Mouse (Mus musculus) adrenal gland, postnatal 10 days (tissue): ENCODE results near the gene Lrrc4. TPM values are rescaled to one million over a fixed set of nuclear protein-coding genes. Genes with fewer than 3 reads are reported as not detected.

Source experiments
- DNase-seq: peaks from one replicate; pipeline ENCODE4 v3.0.0; 2021; ENCODE audit warnings: mixed read lengths
- total RNA-seq, 2 experiments: library from RNA; stranded (reverse); gene quantifications; 2 replicates each; pipeline ENCODE4 v1.2.3; 2021

Gene Lrrc4
- total RNA-seq, 2 experiments from 2014 or later: 5.2 to 5.9 TPM

- no peak for DNase-seq
These were observed 5.7 kb downstream of the Lrrc4 start for GRCm38 (mm10) chr6:28825894-28826293.

DNA sequence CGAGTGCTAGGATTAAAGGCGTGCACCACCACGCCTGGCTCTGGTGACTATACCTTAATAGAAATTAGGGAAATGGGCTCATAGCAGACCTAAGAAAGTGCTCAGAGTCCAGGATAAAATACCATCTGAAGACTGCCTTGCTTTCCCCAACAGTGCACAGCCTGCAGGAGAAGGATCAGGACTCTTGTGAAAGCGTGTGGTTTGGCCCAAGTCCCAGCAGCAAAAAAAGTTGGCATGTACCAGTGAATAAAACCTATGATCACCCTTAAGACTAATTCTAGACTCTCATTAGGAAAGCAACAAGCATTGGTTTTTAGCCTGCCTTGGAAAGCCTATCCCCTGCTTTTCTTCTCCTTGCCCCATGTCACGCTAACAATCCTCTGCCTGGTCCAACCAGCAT, 7.7 kb downstream of the Lrrc4 start:
- DNase-seq: peak; percentile 74

GRCm38 (mm10) chr6:28823375-28823774, 8.2 kb downstream of the Lrrc4 start:
- DNase-seq: no peak

DNA sequence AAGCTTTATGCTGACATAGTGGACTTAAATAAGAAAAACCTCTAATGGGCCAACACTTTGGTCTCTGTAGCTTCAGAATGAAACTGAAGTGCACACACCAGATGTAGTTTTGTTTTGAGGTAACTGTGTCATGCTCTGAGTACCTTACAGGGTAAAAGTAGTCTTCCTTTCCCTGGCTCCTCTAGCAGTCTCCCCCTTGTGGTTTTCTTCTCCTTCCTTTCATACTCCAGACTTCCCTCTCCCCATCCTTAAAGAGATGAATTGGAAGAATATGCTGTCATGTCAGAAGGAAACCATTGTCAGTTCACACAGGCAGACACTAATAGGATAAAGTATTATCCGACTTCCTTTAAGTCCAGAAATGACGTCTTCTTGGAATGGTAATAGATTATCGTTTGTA, 9.3 kb downstream of the Lrrc4 start:
- DNase-seq: no peak

DNA sequence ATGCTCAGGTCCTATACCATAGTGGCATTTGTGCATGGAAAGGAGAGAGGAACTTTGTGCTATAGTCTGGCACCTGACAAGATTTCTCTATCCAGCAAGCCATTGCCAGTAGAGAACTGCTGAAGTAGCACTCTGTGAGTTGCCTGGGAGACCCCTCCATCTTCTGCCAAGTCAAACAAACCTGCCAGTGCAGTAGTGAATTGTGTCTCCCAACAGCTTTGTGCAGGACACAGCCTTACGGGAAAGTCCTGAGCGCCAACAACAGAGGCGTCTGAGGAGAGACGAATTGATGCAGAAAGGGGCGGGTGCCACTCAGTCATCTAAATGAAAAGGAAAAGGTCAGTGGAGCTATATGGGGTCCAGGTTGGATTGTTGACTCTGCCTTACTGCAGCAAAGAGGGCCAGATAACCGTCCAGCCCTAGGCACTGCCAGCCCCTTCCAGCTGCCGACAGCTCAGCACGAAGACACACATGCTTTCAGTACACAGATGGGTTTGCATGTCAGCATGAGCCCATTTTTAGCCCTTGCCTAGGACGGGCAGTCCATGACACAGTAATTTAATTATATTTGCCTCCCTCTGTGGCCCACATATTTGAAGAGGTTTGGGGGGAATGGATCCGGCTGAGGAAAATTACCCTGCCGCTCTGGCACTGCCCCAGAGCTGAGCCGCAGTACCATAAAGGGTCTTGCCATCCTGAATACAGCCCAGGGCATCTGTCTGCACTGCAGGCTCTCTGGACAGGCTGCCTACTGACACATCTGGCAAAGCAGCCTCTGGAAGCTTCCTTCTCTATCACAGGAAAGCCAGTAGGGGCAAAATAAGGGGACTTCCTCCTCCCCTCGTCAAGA, 11.8 kb downstream of the Lrrc4 start:
- DNase-seq: no peak

DNA sequence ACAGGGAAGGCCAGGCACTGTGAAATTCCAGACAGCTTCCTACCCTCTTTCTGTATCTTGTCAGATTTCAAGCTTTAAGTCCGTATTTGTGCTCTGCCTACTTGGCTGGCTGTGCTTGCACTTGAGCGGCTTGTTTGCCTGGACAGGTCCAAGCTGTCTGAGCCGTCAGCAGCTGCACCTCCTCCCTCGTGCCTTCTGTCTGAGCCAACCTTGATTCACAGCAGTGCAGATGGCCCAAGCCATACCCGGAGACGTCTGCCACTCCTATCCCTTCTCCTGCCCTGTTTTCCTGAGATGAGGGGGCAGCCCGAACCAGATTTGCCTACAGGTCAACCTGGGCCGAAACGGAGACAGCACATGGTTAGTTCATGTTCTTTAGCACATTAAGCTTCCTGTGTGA, 14.5 kb downstream of the Lrrc4 start:
- no peak for DNase-seq

- DNase-seq: no peak
These were observed 16.7 kb downstream of the Lrrc4 start for GRCm38 (mm10) chr6:28814895-28815294.

DNA sequence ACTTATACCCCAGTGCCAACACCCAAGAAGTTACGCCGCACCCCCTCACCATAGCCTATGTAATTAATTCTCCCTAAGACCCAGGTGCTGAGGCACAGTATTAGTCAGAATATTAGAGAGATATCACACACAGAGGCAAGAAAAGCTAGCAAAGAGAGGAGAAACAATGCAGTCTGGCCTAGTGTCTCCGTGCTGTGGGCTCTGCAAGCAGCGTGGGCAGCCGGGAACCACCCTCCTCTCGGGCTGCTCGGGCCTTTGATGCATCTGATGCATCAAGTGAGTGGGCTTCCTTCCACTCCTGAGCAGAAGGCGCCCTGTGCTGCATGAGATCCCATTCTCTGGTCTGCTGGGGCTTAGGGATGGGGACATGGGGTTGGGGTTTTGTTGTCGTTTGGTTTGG, 18.5 kb downstream of the Lrrc4 start:
- no peak for DNase-seq

DNA sequence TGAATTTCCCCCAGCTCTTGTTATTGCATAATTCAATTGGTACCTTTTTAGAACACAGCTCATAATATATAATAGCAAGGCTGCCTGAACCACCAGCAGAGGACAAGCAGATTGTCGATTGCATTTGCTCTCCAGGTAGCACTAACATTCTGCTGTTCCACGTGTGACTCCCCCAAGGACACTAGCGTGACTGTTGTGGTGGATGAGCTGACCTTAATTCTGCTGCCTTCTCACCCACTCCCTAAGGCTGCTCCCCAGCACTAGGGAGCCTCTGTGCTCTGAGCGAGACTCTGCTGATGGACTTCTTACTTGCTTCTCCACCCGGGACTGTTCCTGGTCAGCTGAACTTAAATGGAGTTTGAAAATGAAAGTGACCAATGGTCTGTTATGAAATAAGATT, 26.8 kb downstream of the Lrrc4 start:
- no peak for DNase-seq

DNA sequence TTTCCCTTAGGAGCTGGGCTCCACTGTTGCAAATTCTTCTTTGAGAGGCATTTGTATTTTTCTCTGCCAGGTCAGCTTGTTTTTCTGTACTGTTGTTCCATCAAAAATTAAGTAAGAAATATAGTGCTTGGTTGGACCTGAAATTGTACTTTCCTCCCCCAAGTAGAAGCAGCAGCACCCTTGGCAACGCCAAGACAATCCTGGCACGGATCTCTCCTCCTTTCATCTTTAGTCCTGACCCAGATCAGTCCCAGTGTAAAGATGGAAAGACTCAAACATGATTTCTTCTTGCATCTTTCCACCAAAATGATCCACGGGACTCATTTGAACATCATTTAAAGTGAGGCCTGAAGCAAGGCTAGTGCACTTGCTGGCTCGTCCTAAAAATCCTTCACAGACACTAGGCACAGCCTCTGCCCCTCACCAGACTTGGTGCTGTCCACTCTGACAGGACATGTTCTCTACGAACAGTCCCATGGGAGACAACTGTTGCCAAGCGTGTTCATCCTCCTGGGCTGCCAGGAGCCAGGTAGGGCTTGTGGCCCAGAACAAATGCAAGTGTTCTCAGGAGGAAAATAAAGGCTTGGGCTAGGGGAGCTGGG, 27.8 kb downstream of the Lrrc4 start:
- no peak for DNase-seq

- DNase-seq: no peak
These were observed 30.6 kb downstream of the Lrrc4 start for GRCm38 (mm10) chr6:28800976-28801375.

DNA sequence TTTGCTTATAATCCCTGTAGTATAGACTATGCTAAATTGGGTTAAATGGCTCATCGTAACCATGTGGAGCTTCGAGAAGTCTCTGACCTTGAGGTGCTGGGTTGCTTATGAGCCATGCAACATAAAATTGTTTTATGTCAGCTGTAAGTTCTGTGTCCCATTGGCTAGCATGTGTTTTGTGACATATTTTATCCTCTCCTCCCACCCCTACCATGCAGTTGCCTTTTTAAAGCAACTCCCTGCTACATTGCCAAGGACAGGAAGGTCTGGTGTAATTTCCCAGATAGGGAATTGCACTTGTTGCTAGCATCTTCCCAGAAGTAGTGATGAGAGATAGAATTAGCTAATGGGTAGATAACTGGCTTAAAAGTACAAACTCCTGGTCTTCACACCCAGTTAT, 31.7 kb downstream of the Lrrc4 start:
- DNase-seq: no peak

- no peak for DNase-seq
These were observed 35.6 kb downstream of the Lrrc4 start for GRCm38 (mm10) chr6:28795792-28796515.

DNA sequence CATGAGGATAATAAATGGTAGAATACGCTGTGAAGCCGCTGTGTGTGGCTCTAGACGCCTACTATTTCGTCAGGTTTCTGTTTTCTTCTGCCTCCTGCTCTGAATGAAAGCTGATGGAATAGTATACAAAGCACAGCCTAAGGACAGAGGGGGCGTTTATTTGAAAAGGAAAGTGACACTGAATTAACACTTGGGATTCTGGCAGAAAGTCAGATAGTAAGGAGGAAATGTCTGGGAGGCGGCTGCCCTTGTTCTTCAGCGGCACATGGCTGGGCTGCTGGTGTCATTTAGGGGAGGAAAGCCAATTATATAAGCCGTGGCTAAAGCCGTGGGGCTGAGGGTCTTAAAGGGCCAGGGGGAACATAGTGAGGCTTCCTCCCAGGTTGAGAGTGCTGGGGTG, 36.2 kb downstream of the Lrrc4 start:
- DNase-seq: no peak

DNA sequence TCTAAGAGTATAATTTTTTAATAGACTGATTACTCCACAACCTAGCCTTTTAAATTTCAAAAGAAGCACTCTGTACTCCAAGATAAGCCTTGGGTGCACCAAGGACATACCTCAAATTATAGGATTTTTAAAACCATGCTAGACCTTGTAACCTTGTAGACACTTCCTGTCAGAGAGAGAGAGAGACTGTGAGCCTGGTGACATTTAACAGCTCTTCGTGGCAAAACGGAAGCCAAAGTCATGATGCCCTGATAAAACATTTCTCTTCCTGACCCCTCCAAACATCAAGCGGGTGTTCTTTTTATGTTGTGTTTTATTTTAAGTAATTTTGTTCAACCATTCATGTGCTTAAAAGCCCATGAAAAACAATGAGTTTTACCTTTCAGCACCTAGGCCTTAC, 39.7 kb downstream of the Lrrc4 start:
- no peak for DNase-seq

GRCm38 (mm10) chr6:28791183-28791582, 40.4 kb downstream of the Lrrc4 start:
- DNase-seq: no peak

- no peak for DNase-seq
These were observed 41.9 kb downstream of the Lrrc4 start for GRCm38 (mm10) chr6:28789685-28790084.

GRCm38 (mm10) chr6:28787133-28787532, 44.4 kb downstream of the Lrrc4 start:
- no peak for DNase-seq

- no peak for DNase-seq
These were observed 45.8 kb downstream of the Lrrc4 start for GRCm38 (mm10) chr6:28785770-28786169.

- DNase-seq: no peak
These were observed 47.6 kb downstream of the Lrrc4 start for GRCm38 (mm10) chr6:28783953-28784352.

GRCm38 (mm10) chr6:28783082-28783647, 48.4 kb downstream of the Lrrc4 start:
- no peak for DNase-seq

- no peak for DNase-seq
These were observed 49.9 kb downstream of the Lrrc4 start for GRCm38 (mm10) chr6:28781696-28782095.

DNA sequence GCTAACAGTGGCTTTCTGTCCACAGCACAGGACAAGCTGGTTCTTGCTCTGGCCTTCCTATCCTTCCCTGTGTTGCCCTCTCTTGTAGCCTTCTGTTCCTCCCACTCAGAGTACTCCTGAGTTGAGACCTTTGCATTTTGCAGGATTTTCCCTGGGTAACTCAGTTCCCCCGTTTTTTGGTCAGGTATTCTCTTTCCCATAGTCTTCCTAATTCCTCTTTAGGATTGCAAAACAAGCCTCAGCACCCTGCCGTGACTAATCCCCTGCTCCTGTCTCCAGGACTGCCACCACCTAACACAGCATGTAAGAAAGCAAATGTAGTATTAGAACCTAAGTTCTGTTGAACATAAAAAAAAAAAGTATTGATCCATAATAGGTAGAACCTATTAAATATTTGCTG, 60.2 kb downstream of the Lrrc4 start:
- DNase-seq: no peak
